Mouse (Mus musculus): ENCODE data around the gene Chic1.

Gene Chic1

GRCm38 (mm10) chrX:103356287-103356686 is at the start of gene Chic1:
Gene Chic1, plus strand, starts transcription at chrX:103356476.
- DNase-seq (ENCODE audit: low read depth, low spot score), result peak; percentile 78

- no peak for DNase-seq (ENCODE audit: low read depth, low spot score)
Measured at GRCm38 (mm10) chrX:103308262-103308661, 48.0 kb upstream of the Chic1 start.

DNA sequence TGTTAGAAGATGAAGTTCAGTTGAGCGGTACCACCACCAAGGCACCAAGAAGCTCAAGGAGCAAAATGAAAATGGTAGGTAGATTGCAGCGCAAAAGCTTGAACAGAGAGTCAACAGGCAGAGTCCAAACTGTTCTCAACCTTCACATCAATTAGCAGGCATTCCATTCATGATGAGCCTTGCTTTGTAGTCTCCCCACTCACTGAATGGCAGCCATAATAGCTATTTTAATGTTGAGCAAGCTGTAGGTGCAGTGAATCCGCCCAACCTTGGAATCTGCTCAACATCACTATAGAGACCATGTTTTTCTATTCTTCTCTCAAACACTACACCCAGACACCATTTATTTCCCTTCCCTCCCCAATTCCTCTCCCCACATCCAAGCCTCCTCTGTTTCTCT is 44.6 kb upstream of the Chic1 start:
- no peak for DNase-seq (ENCODE audit: low read depth, low spot score)

GRCm38 (mm10) chrX:103314146-103314545 is 42.1 kb upstream of the Chic1 start:
- no peak for DNase-seq (ENCODE audit: low read depth, low spot score)

DNA sequence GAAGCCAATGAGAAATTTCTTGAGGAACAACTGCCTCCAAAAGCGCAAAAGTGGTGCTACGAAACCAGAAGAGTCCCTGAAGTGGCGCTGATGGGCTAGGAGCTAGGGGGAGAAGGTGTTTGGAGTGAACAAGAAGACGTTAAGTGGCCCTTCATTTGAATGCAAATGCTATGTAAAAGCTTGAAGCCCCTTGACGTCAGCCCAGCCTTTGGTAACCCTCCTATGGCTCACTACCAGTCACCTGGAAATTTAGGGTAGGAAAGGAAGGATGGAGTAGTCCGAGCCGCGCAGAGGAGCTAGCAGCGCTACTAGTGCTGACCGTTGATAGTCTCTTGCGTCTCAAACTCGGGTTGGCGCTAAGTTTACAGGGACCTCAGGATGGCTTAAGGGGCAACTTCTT is 35.1 kb upstream of the Chic1 start, which contains the start of gene Cdx4:
Cdx4 (plus strand) TSS at position 253 of the 400 bp plus-strand sequence.
- no peak for DNase-seq (ENCODE audit: low read depth, low spot score)

GRCm38 (mm10) chrX:103325900-103326299 is 30.4 kb upstream of the Chic1 start:
- no peak for DNase-seq (ENCODE audit: low read depth, low spot score)

DNA sequence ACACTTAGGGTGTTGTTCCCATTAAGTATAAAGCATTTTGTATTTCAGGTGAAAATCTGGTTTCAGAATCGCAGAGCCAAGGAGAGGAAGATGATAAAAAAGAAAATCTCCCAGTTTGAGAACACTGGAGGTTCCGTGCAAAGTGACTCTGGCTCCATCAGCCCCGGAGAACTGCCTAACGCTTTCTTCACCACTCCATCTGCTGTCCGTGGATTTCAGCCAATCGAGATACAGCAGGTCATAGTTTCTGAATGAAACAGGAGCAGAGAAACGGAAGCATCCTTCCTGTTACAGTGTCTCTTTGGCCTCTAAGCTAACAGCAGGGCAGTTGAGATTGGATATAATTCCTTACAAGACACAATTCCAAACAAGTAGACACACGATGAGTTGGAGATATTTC is 26.9 kb upstream of the Chic1 start:
- no peak for DNase-seq (ENCODE audit: low read depth, low spot score)

DNA sequence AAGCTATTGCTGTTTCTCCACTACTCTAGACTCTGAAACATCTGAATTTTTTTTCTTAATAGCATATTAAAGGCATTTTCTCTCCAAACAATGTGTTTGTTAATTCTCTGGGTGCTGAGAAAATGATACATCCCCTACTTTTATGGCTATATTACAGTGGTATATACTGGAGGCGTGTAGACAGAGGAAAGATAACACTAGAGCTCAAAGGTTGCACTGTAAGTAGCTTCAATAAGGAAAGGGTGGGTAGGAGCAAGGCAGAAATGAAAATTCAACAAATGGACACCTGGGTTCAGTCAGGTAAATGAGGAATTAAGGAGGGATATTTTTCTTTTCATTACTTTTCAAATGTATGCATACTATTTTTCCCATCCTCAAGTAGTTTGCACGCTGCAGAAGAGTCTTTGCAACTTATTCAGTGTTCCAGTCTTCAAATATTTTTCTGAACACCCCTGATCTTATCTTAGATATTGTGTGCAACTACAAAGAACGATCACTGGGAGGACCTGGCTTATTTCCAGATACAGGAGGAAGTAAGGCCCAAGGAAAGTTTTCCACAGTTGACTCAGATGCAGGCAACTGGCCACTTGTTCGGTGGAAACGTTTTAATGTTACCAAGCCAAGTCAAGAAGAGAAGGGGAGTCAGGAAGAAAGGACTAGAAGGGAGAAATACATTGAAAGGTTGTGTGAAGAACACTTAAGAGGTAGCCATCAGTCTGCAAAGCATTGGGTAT is 25.0 kb upstream of the Chic1 start:
- no peak for DNase-seq (ENCODE audit: low read depth, low spot score)

- DNase-seq (ENCODE audit: low read depth, low spot score), result no peak
Measured at GRCm38 (mm10) chrX:103341369-103342113, 14.7 kb upstream of the Chic1 start.

- no peak for DNase-seq (ENCODE audit: low read depth, low spot score)
Measured at GRCm38 (mm10) chrX:103355784-103356183, 492 bp upstream of the Chic1 start.

- DNase-seq (ENCODE audit: low read depth, low spot score), result no peak
Measured at GRCm38 (mm10) chrX:103356761-103357236, 523 bp downstream of the Chic1 start.

GRCm38 (mm10) chrX:103366201-103366600 is 9.9 kb downstream of the Chic1 start:
- no peak for DNase-seq (ENCODE audit: low read depth, low spot score)

DNA sequence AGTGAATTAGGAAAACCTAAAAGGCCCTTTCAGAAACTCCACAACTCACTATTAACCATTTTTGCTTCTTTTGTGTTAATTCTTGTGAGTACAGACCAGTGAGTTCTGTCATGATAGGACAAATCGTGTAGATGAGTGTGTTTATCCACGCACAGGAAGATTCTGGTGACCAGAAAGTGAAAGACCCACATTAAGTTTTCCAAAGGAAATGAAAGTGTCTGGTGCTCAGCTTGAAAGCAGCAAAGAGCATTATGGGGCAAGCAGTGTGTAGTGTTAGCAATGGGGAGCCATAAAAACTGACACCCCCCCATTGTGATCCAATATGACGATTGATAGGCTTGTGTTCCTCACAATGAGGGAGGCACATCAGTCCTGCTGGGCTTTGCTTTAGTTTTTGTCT is 12.4 kb downstream of the Chic1 start:
- DNase-seq (ENCODE audit: low read depth, low spot score), result no peak

DNA sequence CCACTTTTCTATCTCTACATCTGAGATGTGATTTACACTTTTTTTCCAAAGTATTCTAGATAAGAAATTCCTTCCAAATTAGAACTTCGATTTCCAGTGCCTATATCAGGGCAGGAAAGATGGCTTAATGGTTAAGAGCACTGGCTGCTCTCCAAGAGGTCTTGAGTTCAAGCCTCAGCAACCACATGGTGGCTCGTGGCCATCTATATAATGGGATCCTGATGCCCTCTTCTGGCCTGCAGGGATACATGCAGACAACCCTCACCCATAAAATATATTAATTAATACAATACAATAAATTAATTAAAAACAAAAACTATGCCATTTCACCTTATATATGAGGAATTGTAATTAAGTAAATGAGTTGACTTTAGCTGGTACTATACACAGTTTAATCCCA is 14.9 kb downstream of the Chic1 start:
- DNase-seq (ENCODE audit: low read depth, low spot score), result no peak

GRCm38 (mm10) chrX:103371627-103372026 is 15.4 kb downstream of the Chic1 start:
- peak; percentile 13 for DNase-seq (ENCODE audit: low read depth, low spot score)

DNA sequence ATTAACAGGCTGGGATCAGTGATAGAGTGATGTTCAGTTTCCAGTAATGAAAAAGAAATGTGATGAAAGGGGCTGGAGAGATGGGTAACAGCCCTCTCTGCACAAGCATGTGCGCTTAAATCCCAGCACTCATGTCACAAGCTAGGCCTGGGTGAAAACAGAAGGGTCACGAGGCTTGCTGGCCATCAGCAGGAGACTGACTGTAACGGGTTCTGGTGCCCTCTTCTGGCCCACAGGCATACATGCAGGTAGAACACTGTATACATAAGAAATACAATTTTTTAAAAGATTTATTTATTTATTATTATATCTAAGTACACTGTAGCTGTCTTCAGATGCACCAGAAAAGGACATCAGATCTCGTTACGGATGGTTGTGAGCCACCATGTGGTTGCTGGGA is 18.0 kb downstream of the Chic1 start:
- DNase-seq (ENCODE audit: low read depth, low spot score), result no peak

DNA sequence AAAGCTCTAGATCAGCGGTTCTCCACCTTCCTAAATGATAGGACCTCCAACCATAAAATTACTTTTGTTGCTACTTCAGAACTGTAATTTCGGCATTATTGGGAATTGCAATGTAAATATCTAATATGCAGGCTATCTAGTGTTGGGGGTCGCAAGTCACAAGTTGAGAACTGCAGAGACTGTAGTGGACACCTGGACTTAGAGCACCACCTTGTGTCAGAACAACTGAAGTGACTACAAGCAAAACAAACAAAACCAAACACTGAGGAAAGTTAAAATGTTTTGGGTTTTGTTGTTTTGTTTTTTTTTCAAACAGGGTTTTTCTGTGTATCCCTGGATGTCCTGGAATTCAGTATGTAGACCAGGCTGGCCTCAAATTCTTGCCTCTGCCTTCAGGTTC is 28.3 kb downstream of the Chic1 start:
- no peak for DNase-seq (ENCODE audit: low read depth, low spot score)

DNA sequence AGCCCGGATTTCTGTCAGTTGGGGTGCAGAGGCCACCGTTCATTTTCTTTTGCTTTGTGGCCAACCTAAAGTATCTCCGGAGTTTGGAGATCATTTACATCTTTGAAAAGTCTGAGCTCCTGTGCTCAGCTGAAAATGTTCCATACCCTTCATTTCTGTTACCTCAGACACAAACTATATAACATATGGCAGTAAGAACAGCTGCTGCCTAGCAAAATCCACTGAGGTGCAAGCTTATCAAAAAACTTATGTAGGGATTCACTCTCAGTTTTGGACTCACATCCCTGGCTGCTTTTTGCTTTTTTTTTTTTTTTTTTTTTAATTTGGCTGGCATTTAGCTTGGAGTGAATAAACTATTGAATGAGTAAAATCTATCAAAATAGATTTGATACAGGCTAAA is 31.9 kb downstream of the Chic1 start:
- DNase-seq (ENCODE audit: low read depth, low spot score), result no peak

DNA sequence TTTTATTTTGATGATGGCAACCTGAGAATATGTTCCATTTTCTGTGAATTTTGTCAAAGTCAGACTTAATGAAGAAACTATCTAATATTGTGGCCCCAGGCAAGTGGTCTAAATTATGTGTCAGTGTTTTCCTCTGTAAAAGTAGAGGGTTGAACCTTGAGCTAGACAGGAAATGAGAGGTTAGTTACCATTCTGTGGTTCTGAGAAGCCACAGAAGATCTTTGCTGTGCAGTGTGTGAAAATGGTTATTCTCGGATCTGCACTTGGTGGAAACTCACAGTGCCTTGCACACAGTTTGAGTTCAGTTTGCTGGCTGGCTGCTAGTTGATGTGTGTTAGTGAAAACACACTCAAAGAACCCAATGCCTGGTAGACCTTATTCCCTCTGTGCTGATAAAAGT is 37.6 kb downstream of the Chic1 start:
- DNase-seq (ENCODE audit: low read depth, low spot score), result no peak

- peak; percentile 78 for DNase-seq (ENCODE audit: low read depth, low spot score)
Measured at GRCm38 (mm10) chrX:103405021-103405420, 48.7 kb downstream of the Chic1 start.

DNA sequence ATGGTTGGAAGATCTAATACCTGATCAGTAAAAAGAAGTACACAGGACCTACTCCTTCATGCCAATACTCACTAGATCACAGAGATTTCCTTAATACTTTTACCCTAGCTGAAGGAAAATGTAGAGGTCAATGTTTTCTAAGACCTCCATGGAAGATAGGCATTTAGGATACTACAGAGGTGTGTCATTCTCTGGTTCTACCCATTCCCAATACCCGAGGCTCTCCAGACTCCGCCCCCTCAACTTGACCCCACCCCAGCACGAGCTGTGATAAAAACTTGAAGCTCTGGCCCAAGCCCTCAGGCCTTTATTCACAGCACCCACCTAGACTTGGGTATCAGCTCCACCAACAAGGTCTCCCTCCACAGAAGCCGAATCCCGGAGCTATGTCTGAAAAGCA is 57.9 kb downstream of the Chic1 start, which contains the start of gene Tsx:
Tsx (plus strand) TSS at position 301 of the 400 bp plus-strand sequence.
- DNase-seq (ENCODE audit: low read depth, low spot score), result no peak

GRCm38 (mm10) chrX:103421710-103422109 is 65.4 kb downstream of the Chic1 start, which contains the start of gene Gm26992:
Gene Gm26992, plus strand, starts transcription at chrX:103422010.
- no peak for DNase-seq (ENCODE audit: low read depth, low spot score)

GRCm38 (mm10) chrX:103427677-103428076 is 71.4 kb downstream of the Chic1 start:
- DNase-seq (ENCODE audit: low read depth, low spot score), result no peak

Measured in WW6 (cell line).